Mouse (Mus musculus) right cerebral cortex, postnatal 14 days (tissue): Measurements from ENCODE around the gene Runx1.

ENCODE experiments used
- DNase-seq: peaks from one replicate; pipeline ENCODE4 v3.0.0; 2022

Runx1 gene

DNA sequence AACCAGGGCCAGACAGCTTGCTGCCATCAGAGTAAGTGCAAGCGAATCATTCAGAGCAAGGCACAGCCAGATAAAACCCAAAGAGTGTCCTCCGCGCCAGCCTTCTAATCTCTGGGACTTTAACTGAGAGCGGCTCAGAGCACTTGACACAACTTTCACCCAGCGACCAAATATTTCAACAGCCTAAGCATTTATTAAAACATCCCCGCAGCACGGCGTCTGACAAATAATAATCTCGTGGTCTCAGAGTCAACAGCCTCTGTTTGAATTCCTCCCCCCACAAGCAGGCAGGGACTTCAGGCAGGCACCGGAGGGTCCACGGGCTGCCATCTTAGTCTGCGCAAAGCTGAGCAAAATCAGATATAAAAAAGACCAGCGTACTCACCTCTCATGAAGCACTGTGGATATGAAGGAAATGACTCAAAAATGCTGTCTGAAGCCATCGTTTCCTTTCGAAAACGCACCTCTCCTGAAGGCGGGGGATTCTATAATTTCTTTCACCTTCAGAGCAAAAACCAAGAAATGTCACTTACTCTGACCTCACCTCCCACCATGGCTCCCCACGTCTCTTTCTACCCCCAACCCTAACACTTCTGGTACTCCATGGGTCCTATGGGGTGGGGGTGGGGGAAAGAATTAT lies 625 bp downstream of the Runx1 start:
- no peak for DNase-seq

DNA sequence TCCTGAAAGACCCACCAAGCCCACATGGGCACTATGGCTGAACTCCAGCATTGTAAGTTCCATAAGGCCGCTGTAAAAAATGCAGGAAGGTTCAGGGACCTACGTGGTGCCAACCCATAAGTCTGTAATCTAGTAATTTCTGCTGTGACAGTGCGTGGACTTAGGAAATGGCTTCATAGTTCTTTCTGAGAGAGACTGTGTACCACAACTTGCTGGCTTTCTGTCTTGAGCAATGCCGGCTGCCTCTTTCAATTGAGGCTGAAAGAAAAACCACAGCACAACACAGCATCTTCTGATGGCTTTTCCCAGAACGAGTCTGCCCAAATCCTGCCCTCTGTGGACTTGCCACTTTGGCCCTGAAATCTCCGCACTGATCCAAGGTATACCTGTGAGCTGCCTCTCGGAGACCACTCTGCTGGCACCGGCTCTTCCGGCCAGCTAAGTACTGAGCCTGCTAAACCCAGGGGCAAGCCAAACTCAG lies 1.2 kb downstream of the Runx1 start:
- no peak for DNase-seq

DNA sequence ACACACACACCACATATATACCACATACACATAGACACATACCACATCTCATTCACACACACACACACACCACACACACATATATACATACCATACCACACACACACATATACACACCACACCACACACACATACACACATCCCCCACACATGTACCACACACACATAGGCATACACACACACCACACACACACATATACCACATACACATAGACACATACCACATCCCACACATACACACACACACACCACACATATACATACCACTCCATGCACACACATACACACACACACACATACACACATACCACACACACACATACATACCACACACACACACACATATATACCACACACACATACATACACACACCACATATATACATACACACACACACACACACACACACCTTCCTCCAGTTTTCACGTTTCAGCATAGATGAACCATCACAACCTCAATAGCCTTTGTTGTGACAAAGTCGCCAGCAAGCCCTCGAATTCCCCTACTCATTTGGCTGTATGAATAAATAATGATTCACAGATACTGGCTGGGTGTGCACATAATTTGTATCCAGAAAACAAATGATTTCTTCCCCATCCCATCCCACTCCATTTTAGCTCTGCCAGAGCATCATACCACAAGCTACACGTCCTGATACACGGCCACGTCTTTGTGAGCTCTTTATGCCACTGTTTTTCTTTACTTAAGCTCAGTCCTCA lies 1.8 kb downstream of the Runx1 start:
- DNase-seq = no peak

DNA sequence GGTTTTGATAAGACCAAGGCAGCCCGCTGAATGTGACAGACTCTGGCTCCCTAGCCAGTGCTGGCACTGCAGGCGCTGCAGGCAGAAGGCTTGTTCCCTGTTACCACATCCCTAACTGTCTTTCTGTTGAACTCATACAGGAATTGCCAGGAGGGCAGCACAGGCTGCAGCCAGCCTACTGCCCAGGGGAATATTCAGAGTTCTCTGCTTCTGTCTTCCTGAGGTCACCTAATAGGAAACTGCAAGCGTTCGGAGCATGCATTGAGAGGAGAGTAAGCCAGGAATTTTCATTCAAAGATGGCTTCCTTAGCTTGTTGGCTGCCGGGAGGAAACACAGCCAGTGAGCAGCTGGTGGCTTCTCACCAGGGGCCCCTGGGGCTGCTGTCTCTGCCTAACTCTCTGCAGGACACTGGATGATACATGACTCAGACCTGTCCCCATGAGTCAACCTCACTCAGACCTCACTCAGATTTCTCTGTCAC lies 2.5 kb downstream of the Runx1 start:
- no peak for DNase-seq

DNA sequence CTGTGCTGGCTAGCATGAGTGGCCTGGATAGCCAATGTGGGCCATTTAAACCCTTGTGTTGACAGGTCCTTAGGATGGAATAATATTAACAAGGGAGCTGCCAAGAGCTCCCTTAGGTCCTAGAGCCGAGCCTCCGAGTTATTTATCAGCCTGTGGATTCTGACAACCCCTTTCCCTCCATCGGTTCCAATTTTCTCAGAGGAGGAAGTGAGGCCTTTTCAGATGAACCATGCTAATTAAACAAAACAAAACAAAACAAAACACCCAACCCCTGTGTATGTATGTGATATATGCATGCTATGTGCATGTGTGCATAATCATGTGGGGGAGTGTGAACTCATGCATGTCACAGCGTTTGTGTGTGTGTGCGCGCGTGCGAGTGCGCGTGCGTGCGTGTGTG lies 3.3 kb downstream of the Runx1 start:
- no peak for DNase-seq

DNA sequence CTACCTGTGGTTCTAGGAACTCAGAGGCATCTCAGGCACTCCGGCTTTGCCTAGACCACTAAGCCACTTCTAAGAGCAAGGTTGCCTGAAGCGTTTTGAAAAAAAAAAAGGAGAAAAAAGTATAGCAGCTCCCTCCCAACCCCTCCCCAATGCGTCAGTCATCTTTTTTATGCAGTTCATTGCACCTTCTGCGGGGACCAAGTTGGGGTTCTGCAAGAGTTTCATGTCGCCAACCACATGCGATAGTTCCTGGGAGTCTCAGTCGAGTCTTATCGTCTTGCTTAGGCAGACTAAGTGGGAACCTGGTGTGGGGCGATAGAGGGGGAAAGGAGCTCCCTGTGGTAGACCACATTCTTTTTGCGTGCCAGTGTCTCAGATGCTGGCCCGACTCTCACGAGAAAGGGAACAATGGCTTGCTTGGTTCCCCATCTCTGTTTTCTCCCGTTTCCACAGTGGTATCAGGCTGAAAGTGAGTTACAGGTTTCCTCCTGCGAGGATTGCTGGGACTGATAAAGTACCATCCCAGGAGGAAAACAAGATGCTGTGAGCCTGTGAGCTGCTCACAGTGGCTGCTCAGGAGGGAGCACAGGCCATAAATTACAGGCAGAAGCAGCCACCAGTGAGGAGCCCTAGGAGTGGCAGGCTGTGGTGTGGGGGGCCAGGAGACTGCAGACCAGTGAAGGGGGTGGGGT lies 3.9 kb downstream of the Runx1 start:
- DNase-seq = no peak

DNA sequence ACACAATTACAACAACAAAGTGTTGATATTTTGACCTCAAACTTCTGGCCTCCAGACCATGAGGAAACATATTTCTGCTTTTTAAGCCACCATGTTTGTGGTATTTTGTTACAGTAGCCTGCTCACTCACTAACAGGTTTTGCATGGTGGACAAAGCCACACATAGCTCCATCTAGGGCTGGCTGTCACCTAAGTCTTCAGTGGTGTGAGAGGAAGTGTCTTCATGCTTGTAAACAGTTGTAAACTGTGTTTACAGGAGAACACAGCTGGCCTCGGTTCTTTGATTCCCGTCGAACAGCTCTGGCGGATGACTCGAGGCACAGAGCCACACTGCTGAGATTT lies 4.4 kb downstream of the Runx1 start:
- no peak for DNase-seq

DNA sequence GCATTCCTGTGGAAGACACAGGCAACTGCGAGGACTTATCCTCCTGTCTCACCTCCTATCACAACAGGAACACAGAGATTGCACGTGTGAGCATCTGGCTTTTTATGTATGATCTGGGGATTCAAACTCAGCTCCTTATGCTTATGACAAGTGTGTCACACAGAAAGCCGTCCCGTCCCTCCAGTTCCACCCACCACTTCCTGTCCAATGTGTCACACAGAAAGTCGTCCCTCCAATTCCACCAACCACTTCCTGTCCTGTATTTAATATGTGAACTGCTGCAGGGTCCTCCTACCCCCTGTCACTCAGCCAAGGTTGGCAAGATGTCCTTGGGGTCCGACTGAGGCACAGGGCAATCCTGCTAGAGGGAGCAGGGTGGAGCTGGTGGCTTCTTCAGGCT lies 5.5 kb downstream of the Runx1 start:
- no peak for DNase-seq

DNA sequence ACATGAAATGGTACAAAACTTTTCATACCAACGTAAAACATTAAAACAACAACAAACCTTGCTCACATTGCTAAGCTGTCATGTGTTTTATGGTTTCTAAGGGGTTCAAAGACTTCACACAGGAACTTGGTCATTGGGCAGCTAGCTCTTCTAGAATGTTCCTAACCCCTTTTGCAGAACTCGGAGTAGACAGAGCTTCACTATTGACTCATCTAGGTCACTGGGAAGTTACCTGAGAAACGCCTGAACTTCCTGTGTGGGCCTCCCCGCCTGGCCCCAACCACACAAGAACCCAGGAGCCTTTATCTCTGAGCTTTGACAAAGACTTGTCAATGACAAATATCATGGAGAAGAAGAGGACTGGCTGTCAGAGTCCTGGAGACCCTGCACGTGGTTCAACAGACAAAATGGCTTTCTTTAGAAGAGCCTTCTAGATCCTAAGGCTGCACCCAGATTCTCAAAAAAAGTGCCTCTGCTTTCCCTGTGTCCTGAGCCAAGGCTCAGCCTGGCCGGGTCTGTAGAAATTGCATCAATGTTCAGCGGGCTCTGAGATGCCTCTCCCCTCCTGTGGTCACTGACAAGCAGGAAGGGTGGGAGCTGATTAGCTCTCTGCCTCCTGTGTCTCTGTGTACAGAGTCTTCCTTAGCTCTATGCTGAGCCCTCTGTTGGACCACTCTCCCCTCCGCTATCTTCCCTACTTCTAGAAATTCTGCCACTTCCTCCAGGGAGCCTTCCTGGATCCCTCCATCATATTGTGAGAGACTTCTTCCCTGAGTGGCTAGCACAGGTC lies 7.3 kb downstream of the Runx1 start:
- DNase-seq = no peak

DNA sequence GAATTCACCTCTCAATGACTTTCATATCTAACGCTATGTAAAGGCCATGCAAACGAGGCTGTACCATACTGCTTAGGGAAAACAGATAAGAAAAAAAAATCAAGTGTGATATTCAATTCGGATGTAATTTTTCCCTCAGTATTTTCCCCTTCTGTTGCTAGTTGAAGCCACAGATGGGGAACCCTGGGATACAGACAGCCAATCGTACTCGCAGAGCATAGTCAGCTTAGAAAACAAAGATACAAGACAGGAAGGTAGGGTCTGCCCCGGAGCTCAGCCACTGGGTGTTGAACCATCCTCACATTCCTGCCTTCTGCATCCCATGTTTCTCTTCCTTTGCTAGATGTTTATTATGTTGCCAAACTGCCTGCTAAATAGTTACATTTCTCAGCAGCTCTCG lies 9.9 kb downstream of the Runx1 start:
- DNase-seq = no peak

DNA sequence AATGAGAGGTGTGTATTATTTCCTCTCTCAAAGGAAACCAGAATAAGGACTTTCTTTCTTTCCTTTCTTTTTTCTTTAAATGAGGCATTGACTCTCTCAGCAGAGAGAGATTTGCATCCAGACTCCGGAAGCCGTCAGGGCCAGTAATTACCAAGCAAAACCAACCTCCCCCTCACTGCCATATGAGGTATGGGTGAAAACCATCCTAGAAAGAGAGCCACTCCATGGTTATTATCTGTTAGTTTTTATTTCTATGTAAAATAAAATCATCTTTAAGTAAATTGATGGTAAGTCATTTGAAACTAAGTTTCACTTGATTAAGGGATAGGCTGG lies 10.8 kb downstream of the Runx1 start:
- no peak for DNase-seq

DNA sequence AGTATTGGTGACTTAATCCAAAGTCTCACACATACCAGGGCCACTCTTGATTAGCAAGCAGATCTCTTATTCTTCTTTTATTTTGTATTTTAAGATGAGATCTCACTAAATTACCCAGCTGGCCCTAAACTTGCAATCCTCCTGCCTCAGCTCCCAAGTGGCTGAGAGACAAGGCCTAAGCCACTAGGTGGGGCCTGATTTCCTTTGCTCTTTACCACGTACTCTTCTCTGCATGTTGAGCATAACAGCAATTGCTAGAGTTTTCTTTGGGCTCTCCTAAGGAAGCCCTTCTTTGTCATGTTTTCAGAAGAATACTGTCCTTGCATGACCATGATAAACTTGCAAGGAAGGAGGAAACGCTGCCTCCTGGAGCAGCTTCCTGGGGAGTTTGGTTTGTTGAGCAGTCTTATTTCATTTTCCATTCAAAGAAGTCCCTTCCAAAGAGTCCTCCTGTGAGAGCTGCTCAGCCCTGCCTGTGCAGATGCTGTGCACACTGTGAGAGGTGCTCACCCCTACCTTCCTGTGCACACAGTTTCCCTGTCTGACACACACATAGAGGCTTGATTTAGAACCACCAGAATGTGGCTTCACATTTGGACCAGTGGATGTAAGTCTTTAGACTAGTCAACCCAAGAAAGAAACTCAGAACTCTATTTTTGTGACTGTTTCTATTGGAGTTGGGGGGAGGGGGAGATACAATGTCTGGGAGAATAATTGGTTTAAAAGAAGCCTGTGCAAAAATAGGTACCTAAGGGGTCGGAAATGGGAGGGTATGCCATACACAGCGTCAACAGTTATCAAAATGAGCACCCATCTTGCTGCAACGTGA lies 11.4 kb downstream of the Runx1 start:
- DNase-seq = no peak

DNA sequence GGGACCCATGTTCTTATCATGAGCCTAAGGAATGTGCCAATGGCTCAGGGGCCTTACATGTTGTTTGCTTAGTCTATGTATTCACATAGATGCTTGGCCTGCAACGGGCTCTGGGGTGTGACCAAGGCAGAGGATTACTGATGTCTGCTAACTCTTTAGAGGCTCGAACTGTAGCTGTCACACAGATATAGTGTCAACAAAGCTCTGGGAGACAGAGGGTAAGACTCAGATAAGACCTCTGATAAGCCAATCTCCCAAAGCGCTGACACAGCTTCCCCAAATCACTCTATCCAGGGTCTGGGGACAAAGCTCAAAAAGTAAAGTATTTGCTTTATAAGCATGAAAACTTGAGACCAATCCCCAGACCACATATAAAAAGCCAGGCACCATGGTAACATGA lies 13.5 kb downstream of the Runx1 start:
- no peak for DNase-seq

DNA sequence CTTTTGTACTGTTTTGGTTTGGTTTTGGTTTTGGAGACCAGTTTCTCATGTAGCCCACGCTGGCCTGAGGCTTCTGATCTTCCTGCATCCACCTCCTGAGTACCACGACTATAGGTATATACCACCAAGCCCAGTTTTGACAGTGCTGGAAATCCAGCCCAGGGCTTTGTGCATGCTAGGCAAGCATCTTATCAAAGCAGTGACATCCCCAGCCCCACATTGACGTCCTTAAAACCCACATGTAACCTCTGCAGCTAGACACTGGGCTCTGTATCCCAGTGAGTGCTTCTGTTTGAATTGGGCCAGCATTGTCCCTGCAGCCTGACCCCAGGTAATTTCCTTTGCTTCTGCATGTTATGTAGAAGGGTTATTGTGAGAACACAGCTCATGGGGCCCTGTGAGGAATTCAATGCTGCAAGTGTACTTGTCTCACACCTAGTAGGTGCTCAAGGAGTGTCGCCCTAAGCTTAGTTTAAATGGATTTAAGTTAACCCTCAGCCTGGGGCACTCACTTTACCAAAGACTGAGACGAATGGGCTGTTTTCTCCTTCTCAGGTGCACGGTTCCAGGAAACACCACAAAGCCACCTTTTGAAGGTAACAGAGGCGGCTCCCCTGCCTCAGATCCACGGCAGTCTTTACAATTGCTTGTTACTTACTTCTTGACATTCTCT lies 15.2 kb downstream of the Runx1 start:
- no peak for DNase-seq

DNA sequence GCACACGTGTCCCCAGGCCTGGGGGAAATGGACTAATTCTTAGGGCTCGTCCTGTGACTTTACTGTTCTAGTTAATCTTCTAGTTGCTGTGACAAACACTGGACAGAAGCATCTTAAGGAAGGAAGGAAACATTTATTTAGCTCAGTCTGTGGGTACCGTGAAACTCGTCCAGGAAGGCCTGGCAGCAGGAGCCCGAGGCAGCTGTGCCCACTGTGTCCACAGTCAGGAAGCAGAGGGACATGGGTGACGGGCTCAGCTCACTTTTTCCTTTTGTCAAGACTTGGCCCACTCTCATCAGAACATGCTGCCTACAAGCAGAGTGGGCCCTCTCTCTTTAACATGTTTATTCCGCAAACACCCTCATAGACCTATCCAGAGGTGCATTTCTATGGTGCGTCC lies 18.2 kb downstream of the Runx1 start:
- no peak for DNase-seq

DNA sequence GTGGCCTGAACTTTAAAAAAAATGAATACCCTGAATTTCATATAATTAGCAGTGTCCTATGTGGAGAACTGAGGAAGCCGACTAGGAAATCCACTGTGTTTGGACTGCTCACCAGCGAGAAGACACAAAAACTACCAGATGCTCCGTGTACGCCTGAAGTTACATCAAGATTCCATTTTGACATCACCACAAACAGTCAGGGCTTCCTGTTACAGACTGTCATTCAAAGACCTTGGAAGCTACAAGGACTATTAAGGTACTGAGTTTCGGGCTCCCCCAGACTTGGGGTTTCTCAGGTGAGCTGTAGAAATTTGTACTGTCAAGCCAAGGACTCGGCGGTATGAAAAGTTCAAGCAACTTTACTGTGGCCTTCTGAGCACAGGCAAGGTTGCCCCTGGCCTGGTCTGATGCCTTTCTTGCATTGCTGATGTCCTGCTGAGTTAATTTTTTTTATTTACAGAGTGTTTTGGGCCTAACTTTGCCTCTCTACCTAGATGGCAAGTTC lies 22.8 kb downstream of the Runx1 start:
- no peak for DNase-seq

DNA sequence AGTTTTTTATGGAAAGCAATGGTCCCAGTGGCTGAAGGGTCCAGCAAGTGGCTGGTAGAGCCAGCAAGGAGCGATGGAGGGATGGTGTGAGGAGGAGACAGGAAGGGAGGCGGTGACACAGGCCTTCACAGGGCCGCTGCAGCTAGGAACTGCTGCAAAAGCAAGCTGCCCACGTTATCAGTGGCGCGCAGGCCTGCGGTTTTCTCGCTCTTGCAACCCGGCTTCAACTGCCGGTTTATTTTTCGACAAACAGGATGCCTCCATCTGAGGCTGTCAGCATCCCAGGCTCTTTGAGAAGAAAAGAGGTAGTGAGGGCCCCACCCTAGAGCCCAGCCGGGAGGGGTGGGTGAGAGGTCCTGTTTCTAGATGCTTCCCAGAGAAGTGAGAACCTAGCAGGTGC lies 24.4 kb downstream of the Runx1 start:
- no peak for DNase-seq

DNA sequence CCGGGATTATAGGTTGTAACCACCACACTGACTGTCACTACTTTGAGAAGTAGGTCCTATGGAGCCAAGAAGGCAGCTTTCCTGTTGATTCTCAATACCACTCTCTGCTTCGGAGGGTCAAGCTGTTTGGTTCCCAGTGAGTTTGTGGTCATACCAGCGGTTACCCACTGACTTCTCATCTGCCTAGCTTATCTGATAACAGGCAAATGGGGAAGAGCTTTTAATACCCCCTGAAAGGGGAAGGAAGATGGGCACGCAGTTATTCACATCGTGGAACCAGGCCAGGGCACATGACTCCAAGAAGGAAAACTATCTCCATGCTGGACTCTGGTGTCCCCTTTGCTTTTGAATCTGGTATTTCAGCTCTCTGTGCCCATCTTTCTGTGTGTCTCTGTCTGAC lies 25.1 kb downstream of the Runx1 start:
- DNase-seq = no peak

DNA sequence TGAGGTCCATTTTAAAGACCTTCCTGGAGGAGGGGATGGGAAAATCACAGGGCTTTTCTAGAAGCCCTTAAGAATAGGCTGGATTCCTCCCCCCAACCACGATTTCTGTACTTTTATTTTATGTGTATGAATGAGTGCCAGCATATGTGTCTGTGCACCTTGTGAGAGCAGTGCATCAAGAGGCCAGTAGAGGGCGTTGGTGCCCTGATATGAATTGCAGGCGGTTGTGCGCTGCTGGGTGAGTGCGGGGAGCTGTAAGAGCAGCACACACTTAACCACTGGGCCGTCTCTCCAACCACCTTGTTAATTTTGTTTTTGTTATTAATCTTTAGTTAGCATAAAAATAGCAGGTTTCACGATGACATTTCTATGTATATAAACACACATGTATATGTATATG lies 26.0 kb downstream of the Runx1 start:
- DNase-seq = no peak

DNA sequence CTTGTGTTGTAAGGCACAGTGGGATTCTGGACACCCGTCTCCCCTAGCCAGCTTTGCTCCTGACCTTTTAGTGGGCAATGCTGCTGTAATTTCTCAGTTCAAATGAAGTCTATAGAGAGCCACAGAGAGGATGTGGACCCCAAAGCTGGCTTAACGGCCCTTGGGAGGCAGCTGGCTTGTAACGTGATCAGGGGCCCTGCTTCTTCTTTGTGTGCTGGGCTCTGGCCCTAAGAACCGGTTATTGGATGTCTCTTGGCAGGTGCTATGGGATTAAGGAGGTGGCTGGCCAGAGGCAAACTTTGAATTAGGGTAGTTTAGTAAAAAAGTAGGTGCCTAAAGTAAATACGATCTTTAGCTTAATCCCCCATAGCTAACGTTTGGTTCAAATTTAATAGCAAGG lies 31.8 kb downstream of the Runx1 start:
- DNase-seq = no peak

DNA sequence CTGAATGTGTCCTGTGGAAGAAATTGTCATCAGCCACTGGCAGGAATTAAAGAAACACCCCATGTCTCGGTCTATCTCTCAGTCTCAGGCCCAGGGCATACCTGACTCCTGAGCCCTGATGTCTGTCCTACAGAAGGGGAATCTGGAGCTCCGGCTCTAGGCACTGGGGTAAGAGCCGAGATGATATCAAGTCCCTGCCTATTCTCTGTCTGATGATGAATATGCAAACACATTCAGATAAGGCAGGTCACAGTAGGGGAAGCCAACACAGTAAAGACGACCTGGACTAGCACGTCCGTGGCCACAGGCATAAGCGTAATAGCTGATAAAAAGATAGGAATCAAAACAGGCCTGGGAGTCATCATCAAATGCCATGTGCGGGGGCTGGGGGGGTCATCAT lies 32.2 kb downstream of the Runx1 start:
- no peak for DNase-seq

DNA sequence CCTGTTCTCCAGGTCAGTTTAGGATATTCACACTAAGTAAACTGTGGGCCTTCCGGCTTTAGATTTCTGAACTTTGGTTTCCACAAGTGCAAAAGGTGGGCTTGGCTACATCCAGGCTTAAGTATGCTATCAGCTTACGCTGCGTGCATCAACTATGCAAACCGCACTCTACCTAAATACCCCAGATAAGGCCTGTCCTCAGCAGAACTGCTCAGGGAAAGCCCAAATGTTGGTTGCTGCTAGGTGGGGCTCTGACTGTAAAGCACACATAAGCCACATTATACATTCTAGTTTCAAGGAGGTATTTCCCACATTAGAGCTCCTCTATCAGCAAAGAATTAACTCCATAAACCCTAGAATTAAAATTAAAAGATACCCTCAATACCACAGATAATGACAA lies 33.0 kb downstream of the Runx1 start:
- DNase-seq = no peak
